Mouse (Mus musculus) CH12.LX (cell line): ENCODE results near the gene Foxp1.

Experiments used
- BHLHE40 ChIP-seq: IDR thresholded peaks from 2 replicates; pipeline ENCODE4 v1.6.1; 2011; ENCODE audit warnings: mild to moderate bottlenecking, low read depth, low read length, improper control_type of control experiment
- CTCF ChIP-seq, 2 experiments: IDR thresholded peaks in 1 of 2; conservative IDR thresholded peaks in 1 of 2; 2 replicates each; pipeline ENCODE4 v1.5.1; 2011 to 2012; ENCODE audit warnings: low read depth in 2 of 2, low read length in 2 of 2, improper control_type of control experiment in 1 of 2, inconsistent platforms in 1 of 2, mild to moderate bottlenecking in 1 of 2, moderate library complexity in 1 of 2
- EP300 ChIP-seq: IDR thresholded peaks from 2 replicates; pipeline ENCODE4 v1.6.1; 2011; ENCODE audit warnings: low read length, improper control_type of control experiment
- SIN3A ChIP-seq: IDR thresholded peaks from 2 replicates; pipeline ENCODE4 v1.6.1; 2012; ENCODE audit warnings: low read length, improper control_type of control experiment, inconsistent platforms
- TBP ChIP-seq: conservative IDR thresholded peaks from 2 replicates; pipeline ENCODE4 v1.6.1; 2011; ENCODE audit warnings: low read depth, low read length, improper control_type of control experiment
- UBTF ChIP-seq: IDR thresholded peaks from 2 replicates; pipeline ENCODE4 v1.6.1; 2012; ENCODE audit warnings: low read depth, mild to moderate bottlenecking, inconsistent platforms, low read length, improper control_type of control experiment, moderate library complexity
- USF1 ChIP-seq: IDR thresholded peaks from 2 replicates; pipeline ENCODE4 v1.6.1; 2014; ENCODE audit warnings: low read depth, mild to moderate bottlenecking, inconsistent platforms, low read length, improper control_type of control experiment

- TF ChIP-seq TBP: no peak
- TF ChIP-seq CTCF (conservative IDR thresholded peaks at IDR 0.05 in 1 of 2, IDR thresholded peaks at IDR 0.05 in 1 of 2; ENCODE audit: low read depth in 2 of 2, low read length in 2 of 2): no peak
- TF ChIP-seq SIN3A: no peak
- no peak for TF ChIP-seq EP300
- TF ChIP-seq USF1: no peak
- no peak for TF ChIP-seq UBTF
- no peak for TF ChIP-seq BHLHE40
Observed at GRCm38 (mm10) chr6:99383846-99384472, 138.6 kb downstream of the Foxp1 start.
